Mouse (Mus musculus) colon, adult 2 months (tissue): ENCODE results near the gene Ufd1. TPM values are rescaled to one million over a fixed set of nuclear protein-coding genes. Genes with fewer than 3 reads are reported as not detected.

Source experiments
- polyA plus RNA-seq: library from polyadenylated mRNA; depleted of rRNA; stranded (reverse); fragments of >200 nt; gene quantifications from 2 replicates; pipeline ENCODE4 v1.2.3, GENCODE M21; 2012; rRNA removed

Ufd1 gene
- 16.3 and 17.4 TPM in 2 replicates for polyA plus RNA-seq

GRCm38 (mm10) chr16:18811468-18812384, at the start of gene Ufd1, which contains the start of gene Cdc45:
Gene Ufd1, plus strand, starts transcription at chr16:18811779.
Gene Cdc45, minus strand, starts transcription at chr16:18811987.

GRCm38 (mm10) chr16:18776556-18777100, 35.0 kb upstream of the Ufd1 start, which contains the start of gene Cldn5:
Gene Cldn5, plus strand, starts transcription at chr16:18776847.

GRCm38 (mm10) chr16:18836468-18837208, 25.1 kb downstream of the Ufd1 start, which contains the start of the genes 2510002D24Rik and Gm28539:
Gene 2510002D24Rik, plus strand, starts transcription at chr16:18836578.
Gene Gm28539, plus strand, starts transcription at chr16:18836584.

GRCm38 (mm10) chr16:18876442-18877308, 65.1 kb downstream of the Ufd1 start, which contains the start of the genes Mrpl40 and Hira:
Gene Mrpl40, minus strand, starts transcription at chr16:18876862.
Gene Hira, plus strand, starts transcription at chr16:18877037.

Other genes starting within 250 kb of the Ufd1 start
- gene Tbx1, start 221.1 kb upstream of the Ufd1 start, polyA plus RNA-seq, result 3.3 and 4.7 TPM in 2 replicates
- 13.9 and 20.2 TPM in 2 replicates for gene Gp1bb, start 189.4 kb upstream of the Ufd1 start, polyA plus RNA-seq
- 46.3 and 58.6 TPM in 2 replicates for gene Gm49601, start 185.4 kb upstream of the Ufd1 start, polyA plus RNA-seq
- 76.0 and 94.1 TPM in 2 replicates for gene Sept5, start 181.8 kb upstream of the Ufd1 start, polyA plus RNA-seq
- gene Cldn5, start 34.9 kb upstream of the Ufd1 start, polyA plus RNA-seq, result 24.4 and 29.2 TPM in 2 replicates
- 6.8 and 7.6 TPM in 2 replicates for gene Cdc45, start 208 bp downstream of the Ufd1 start, polyA plus RNA-seq
- 63.7 and 70.5 TPM in 2 replicates for gene 2510002D24Rik, start 24.8 kb downstream of the Ufd1 start, polyA plus RNA-seq
- gene Gm28539, start 24.8 kb downstream of the Ufd1 start, polyA plus RNA-seq, result 2.1 TPM in 1 of 2 replicates, not detected in the other
- gene Mrpl40, start 65.1 kb downstream of the Ufd1 start, polyA plus RNA-seq, result 10.6 and 12.2 TPM in 2 replicates
- 43.0 and 48.1 TPM in 2 replicates for gene Hira, start 65.3 kb downstream of the Ufd1 start, polyA plus RNA-seq